Mouse (Mus musculus) forebrain, embryonic 13.5 days (tissue): ENCODE measurements at regions not wholly inside any gene's neighbourhood (a gene's known extent, or its start where the extent isn't known, plus 50 kb on each side); places are given as distances from the start of the nearest gene placed in this dataset.
"Not testable (repeated sequence)": the region's sequence is repeated elsewhere in the genome, so short reads cannot be mapped to it uniquely, and the experiment has no call there.

Experiments
- ATAC-seq: fragments of 200-750 bp; cut with Nextera tagmentation; 2 replicates; pipeline ENCODE4 v1.8.0; 2017
- H3K27ac ChIP-seq: fragments of 300-500 bp; sonication (generic); 2 replicates; pipeline ENCODE4 v1.5.1; 2015; ENCODE audit warnings: inconsistent platforms, mild to moderate bottlenecking, moderate library complexity
- H3K27me3 ChIP-seq: fragments of 300-500 bp; sonication (generic); 2 replicates; pipeline ENCODE4 v1.6.1; 2015; ENCODE audit warnings: mild to moderate bottlenecking, inconsistent platforms
- H3K36me3 ChIP-seq: fragments of 300-500 bp; sonication (generic); 2 replicates; pipeline ENCODE4 v1.6.1; 2015; ENCODE audit warnings: mild to moderate bottlenecking, inconsistent platforms; ENCODE audit not compliant: poor library complexity, severe bottlenecking
- H3K4me1 ChIP-seq: fragments of 300-500 bp; sonication (generic); 2 replicates; pipeline ENCODE4 v1.6.1; 2015; ENCODE audit warnings: inconsistent platforms
- H3K4me2 ChIP-seq: fragments of 300-500 bp; sonication (generic); 2 replicates; pipeline ENCODE4 v1.6.1; 2015; ENCODE audit warnings: inconsistent platforms, mild to moderate bottlenecking, moderate library complexity
- H3K4me3 ChIP-seq: fragments of 300-500 bp; sonication (generic); 2 replicates; pipeline ENCODE4 v1.5.1; 2015; ENCODE audit warnings: mild to moderate bottlenecking, inconsistent platforms
- H3K9ac ChIP-seq: fragments of 300-500 bp; sonication (generic); 2 replicates; pipeline ENCODE4 v1.6.1; 2015; ENCODE audit warnings: mild to moderate bottlenecking, inconsistent platforms
- H3K9me3 ChIP-seq: fragments of 300-500 bp; sonication (generic); replicated peaks from 2 replicates; pipeline ENCODE4 v1.6.1; 2016; ENCODE audit warnings: inconsistent platforms
- WGBS: fragments of 180-500 bp; shearing (Covaris S2); methylation state at CpG from one replicate; pipeline ENCODE4 v1.1.7; 2015; 5-methylcytosine and 5-hydroxymethylcytosine counted together

GRCm38 (mm10) chr13:52306783-52307440, 224.2 kb downstream of the Diras2 start:
- no peaks in the 10 kb centered on the region for H3K9me3 ChIP-seq
- H3K4me3 ChIP-seq: no peak overlapping the region

GRCm38 (mm10) chr13:52310954-52311353, 220.1 kb downstream of the Diras2 start:
- no peak for ATAC-seq
- no peak overlapping the region for H3K4me2 ChIP-seq
- no peak overlapping the region for H3K4me3 ChIP-seq
- no peaks in the 10 kb centered on the region for H3K4me1 ChIP-seq
- no peak overlapping the region for H3K9ac ChIP-seq
- WGBS: 26% methylated on average over 2 of the region's 2 CpGs
- H3K36me3 ChIP-seq: no peaks in the 10 kb centered on the region
- H3K27me3 ChIP-seq: no peaks in the 10 kb centered on the region
- H3K9me3 ChIP-seq: no peaks in the 10 kb centered on the region
- H3K27ac ChIP-seq: no peak overlapping the region

More at GRCm38 (mm10) chr13:52306783-52307440, 224.2 kb downstream of the Diras2 start:
- Histone ChIP-seq H3K4me2 (no peak overlapping the region), H3K27ac (no peak overlapping the region), H3K36me3 (no peaks in the 10 kb centered on the region), H3K9ac (no peak overlapping the region), H3K27me3 (no peaks in the 10 kb centered on the region), H3K4me1 (no peaks in the 10 kb centered on the region)
- WGBS: 84% methylated on average over 9 of the region's 9 CpGs
- no peak for ATAC-seq

DNA sequence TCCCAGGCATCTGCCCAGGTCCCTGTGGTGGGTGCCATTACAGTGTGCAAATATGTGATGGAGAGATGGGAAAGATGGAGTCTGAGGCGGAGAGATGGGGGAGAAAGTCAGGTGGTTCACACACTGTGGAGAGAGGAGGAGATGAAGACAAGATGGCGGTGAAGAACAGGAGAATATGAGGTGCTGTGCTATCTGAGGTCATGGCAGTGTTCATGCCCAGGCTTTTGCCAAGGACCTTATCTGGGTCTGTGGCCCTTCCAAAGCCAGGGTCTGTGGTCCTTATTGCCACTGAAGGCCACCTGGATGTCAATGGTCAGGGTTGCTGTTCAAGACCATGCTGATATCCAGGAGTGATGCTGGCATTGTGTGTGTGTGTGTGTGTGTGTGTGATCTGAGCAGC, 212.8 kb downstream of the Diras2 start:
- ATAC-seq: no peak
- H3K36me3 ChIP-seq: no peaks in the 10 kb centered on the region
- H3K9me3 ChIP-seq: no peaks in the 10 kb centered on the region
- H3K27me3 ChIP-seq: no peaks in the 10 kb centered on the region
- H3K4me1 ChIP-seq: no peaks in the 10 kb centered on the region
- no peak overlapping the region for H3K4me2 ChIP-seq
- WGBS: 94% methylated on average over 2 of the region's 2 CpGs
- H3K9ac ChIP-seq: no peak overlapping the region
- H3K27ac ChIP-seq: no peak overlapping the region
- no peak overlapping the region for H3K4me3 ChIP-seq

DNA sequence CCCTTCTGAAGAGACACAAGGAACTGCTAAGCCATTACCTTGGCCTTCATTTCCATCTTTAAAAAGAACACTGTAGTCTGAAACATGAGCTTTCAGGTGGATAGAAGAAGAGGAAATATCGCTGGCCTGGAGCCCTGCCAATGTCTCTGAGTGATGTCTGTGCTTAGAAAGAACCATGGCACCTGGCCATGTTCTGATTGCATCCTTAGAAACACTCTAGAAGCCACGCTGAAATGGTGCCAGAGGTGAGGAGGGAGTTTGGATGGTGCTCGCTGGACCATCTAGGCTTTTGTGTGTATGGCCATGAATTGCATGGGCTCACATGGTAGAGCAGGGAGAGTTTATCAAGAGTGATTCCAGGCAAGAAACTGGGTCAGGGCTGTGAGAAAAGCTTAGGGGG, 207.4 kb downstream of the Diras2 start:
- Histone ChIP-seq H3K4me1 (peaks cover 5% of the 10 kb centered on the region; the same call in 1 of the 2 replicates), H3K27ac (no peak overlapping the region), H3K4me3 (no peak overlapping the region), H3K9ac (no peak overlapping the region), H3K27me3 (no peaks in the 10 kb centered on the region), H3K4me2 (no peak overlapping the region), H3K36me3 (no peaks in the 10 kb centered on the region), H3K9me3 (no peaks in the 10 kb centered on the region)
- WGBS: 36% methylated on average over 3 of the region's 3 CpGs
- ATAC-seq: no peak

DNA sequence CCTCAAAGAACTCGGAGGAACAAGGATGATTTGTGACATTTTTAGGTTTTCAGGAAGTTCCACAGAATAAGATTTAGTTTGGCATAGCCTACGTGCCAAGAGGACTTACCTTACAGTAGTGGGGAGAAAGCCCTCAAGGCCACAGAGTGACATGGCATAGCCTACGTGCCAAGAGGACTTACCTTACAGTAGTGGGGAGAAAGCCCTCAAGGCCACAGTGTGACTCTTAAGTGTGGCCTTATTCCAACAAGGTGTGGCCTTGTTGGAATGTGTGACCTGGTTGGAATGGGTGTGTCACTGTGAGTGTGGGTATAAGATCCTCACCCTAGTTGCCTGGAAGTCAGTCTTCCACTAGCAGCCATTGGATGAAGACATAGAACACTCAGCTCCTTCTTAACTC, 206.7 kb downstream of the Diras2 start:
- not testable (repeated sequence) for H3K4me2 ChIP-seq, H3K9me3 ChIP-seq, H3K4me3 ChIP-seq, H3K27me3 ChIP-seq, H3K27ac ChIP-seq, H3K4me1 ChIP-seq, ATAC-seq, H3K36me3 ChIP-seq, H3K9ac ChIP-seq
- WGBS: 93% methylated on average over 3 of the region's 3 CpGs

GRCm38 (mm10) chr13:52325647-52326046, 205.4 kb downstream of the Diras2 start:
- H3K4me1 ChIP-seq, H3K4me3 ChIP-seq, H3K36me3 ChIP-seq, ATAC-seq, H3K27ac ChIP-seq, H3K9me3 ChIP-seq, H3K9ac ChIP-seq, H3K4me2 ChIP-seq, H3K27me3 ChIP-seq: not testable (repeated sequence)
- WGBS: 86% methylated on average over 6 of the region's 6 CpGs

DNA sequence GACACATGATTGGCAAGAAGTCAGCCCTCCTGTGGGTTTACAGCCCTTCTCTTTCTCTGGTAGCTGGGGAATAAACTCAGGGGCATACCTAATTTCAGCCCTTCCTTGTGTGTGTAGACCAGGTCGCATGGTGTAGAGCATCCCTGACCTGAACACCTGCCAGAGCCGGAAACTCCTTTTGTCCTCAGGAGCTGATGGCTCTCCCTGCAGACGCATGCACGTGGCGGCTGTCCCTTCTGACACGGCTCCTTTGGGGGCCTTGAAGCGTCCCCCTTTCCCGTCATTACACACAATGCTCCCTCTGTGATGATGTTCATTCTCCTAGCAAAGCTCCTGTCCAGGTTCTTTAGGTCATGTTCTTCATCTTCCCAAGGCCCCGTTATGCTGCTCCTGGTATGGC, 203.3 kb downstream of the Diras2 start:
- 87% methylated on average over 9 of the region's 9 CpGs for WGBS

GRCm38 (mm10) chr13:52328766-52329165, 202.3 kb downstream of the Diras2 start:
- Histone ChIP-seq H3K4me2 (no peak overlapping the region), H3K9me3 (no peaks in the 10 kb centered on the region)
- WGBS: 52% methylated on average over 8 of the region's 8 CpGs

More for the DNA sequence above, 203.3 kb downstream of the Diras2 start:
- Histone ChIP-seq H3K36me3 (no peaks in the 10 kb centered on the region), H3K27ac (no peak overlapping the region), H3K9me3 (no peaks in the 10 kb centered on the region), H3K4me3 (no peak overlapping the region), H3K27me3 (no peaks in the 10 kb centered on the region), H3K4me2 (no peak overlapping the region), H3K9ac (no peak overlapping the region), H3K4me1 (peaks cover 5% of the 10 kb centered on the region; the same call in 1 of the 2 replicates)
- ATAC-seq: no peak

DNA sequence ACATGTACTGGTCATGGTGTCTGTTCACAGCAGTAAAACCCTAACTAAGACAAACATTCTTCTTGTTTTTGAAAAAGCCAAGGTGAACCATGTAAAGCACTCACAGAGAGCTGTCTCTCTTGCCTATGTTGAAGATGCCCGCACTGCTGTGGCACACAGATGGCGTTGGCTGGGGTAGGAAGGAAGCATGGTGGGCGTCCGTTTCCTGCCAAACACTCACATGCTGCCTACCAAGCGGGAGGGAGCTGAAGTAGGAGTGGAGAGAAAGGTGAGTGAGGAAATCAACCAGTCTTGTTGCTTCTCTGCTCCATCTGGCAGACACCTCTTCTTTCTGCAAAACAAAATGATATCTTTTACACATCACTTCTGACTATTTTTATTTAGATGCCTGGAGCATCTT, 200.0 kb downstream of the Diras2 start:
- no peak overlapping the region for H3K9ac ChIP-seq
- H3K27ac ChIP-seq: no peak overlapping the region
- no peaks in the 10 kb centered on the region for H3K4me1 ChIP-seq
- no peak for ATAC-seq
- H3K27me3 ChIP-seq: no peaks in the 10 kb centered on the region
- no peak overlapping the region for H3K4me2 ChIP-seq
- H3K9me3 ChIP-seq: no peaks in the 10 kb centered on the region
- WGBS: 84% methylated on average over 5 of the region's 5 CpGs
- no peaks in the 10 kb centered on the region for H3K36me3 ChIP-seq
- no peak overlapping the region for H3K4me3 ChIP-seq

More at GRCm38 (mm10) chr13:52328766-52329165, 202.3 kb downstream of the Diras2 start:
- Histone ChIP-seq H3K27ac (no peak overlapping the region), H3K4me3 (no peak overlapping the region), H3K27me3 (no peaks in the 10 kb centered on the region), H3K4me1 (peaks cover 2% of the 10 kb centered on the region; the same call in 1 of the 2 replicates), H3K9ac (no peak overlapping the region), H3K36me3 (no peaks in the 10 kb centered on the region)
- no peak for ATAC-seq

GRCm38 (mm10) chr13:52334962-52335361, 196.1 kb downstream of the Diras2 start:
- no peaks in the 10 kb centered on the region for H3K36me3 ChIP-seq
- ATAC-seq: no peak
- 74% methylated on average over 3 of the region's 3 CpGs for WGBS
- no peak overlapping the region for H3K9ac ChIP-seq
- H3K4me3 ChIP-seq: no peak overlapping the region
- H3K9me3 ChIP-seq: no peaks in the 10 kb centered on the region
- H3K4me2 ChIP-seq: no peak overlapping the region
- no peaks in the 10 kb centered on the region for H3K4me1 ChIP-seq
- H3K27ac ChIP-seq: no peak overlapping the region
- no peaks in the 10 kb centered on the region for H3K27me3 ChIP-seq

- H3K4me2 ChIP-seq: no peak overlapping the region
- H3K36me3 ChIP-seq: no peaks in the 10 kb centered on the region
- H3K9me3 ChIP-seq: no peaks in the 10 kb centered on the region
- ATAC-seq: no peak
- 82% methylated on average over 7 of the region's 7 CpGs for WGBS
- H3K27me3 ChIP-seq: no peaks in the 10 kb centered on the region
- H3K9ac ChIP-seq: no peak overlapping the region
- H3K4me3 ChIP-seq: no peak overlapping the region
- H3K4me1 ChIP-seq: no peaks in the 10 kb centered on the region
- H3K27ac ChIP-seq: no peak overlapping the region
These were observed 193.1 kb downstream of the Diras2 start for GRCm38 (mm10) chr13:52337936-52338335.

- H3K27ac ChIP-seq: no peak overlapping the region
- no peak overlapping the region for H3K4me2 ChIP-seq
- H3K36me3 ChIP-seq: no peaks in the 10 kb centered on the region
- no peaks in the 10 kb centered on the region for H3K4me1 ChIP-seq
- ATAC-seq: no peak
- 48% methylated on average over 10 of the region's 10 CpGs for WGBS
- H3K27me3 ChIP-seq: no peaks in the 10 kb centered on the region
- H3K9ac ChIP-seq: no peak overlapping the region
- H3K9me3 ChIP-seq: no peaks in the 10 kb centered on the region
- H3K4me3 ChIP-seq: no peak overlapping the region
These were observed 191.9 kb downstream of the Diras2 start for GRCm38 (mm10) chr13:52339156-52339555.

GRCm38 (mm10) chr13:52341981-52342380, 189.1 kb downstream of the Diras2 start:
- WGBS: 89% methylated on average over 8 of the region's 8 CpGs
- no peak for ATAC-seq
- H3K27ac ChIP-seq: no peak overlapping the region
- no peaks in the 10 kb centered on the region for H3K36me3 ChIP-seq
- no peaks in the 10 kb centered on the region for H3K9me3 ChIP-seq
- no peak overlapping the region for H3K4me3 ChIP-seq
- no peak overlapping the region for H3K9ac ChIP-seq
- no peak overlapping the region for H3K4me2 ChIP-seq
- no peaks in the 10 kb centered on the region for H3K4me1 ChIP-seq
- no peaks in the 10 kb centered on the region for H3K27me3 ChIP-seq
